Mouse (Mus musculus) left cerebral cortex, postnatal 36 days (tissue): Measurements from ENCODE around the gene Esrrg. TPM values are rescaled to one million over a fixed set of nuclear protein-coding genes. Genes with fewer than 3 reads are reported as not detected.

ENCODE experiments used
- DNase-seq, 2 experiments: peaks; one replicate each; pipeline ENCODE4 v3.0.0; 2021 to 2022; ENCODE audit warnings: low spot score in 2 of 2, mixed read lengths in 1 of 2
- intact Hi-C: fragments of 180-260 bp; cut with DNase I; formaldehyde crosslinking; loops from one replicate; pipeline ENCODE4 v1.15.1; 2025
- total RNA-seq, 2 experiments: library from RNA; stranded (reverse); gene quantifications; 2 replicates each; pipeline ENCODE4 v1.2.3; 2021

The Esrrg gene
- total RNA-seq, 2 experiments from 2014 or later = 29.8 to 30.6 TPM

DNA sequence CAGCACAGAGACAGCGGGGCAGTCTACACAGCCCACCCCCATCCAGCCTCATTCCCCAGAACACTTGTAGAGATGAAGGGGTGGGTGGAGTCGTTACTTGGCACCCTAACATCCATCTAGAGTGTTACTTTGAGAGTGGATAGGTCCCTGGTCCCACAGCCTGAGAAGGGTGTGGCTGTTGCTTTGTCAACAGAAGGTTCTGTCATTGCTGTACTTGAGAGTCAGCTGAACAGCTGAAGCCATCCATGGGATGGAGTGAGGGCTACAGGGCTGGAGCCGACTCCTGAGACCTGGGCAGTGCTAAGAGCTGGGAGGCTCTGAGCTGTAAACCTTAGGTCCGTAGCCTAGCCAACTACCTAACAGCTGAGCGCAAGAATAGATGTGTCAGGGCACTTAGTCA lies 352.9 kb downstream of the Esrrg start:
- intact Hi-C loops = no loop called here

GRCm38 (mm10) chr1:187964829-187965760 lies 356.5 kb downstream of the Esrrg start:
- no peak for DNase-seq
- intact Hi-C loops = no loop called here

More for the DNA sequence above, 352.9 kb downstream of the Esrrg start:
- DNase-seq = no peak

GRCm38 (mm10) chr1:187965921-187966320 lies 357.3 kb downstream of the Esrrg start:
- intact Hi-C loops = no loop called here
- no peak for DNase-seq

DNA sequence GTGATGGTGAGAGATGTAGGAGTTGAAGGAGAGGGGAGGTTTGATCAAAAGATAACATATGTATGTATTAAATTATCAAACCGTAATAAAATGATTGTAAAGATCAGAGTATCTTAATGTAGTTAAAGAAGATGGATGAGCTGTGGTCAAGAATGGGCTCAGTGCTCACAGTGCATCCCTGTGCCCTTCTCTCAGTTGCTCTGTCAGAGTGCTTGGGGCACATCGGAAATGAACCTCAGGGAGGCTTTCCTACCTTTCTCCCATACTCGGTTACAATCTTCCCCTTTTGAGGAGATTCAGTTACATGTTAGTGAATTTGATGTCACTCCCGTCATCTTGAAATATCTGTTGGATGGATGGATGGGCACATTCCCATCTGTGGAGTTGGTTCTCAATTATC lies 359.8 kb downstream of the Esrrg start:
- intact Hi-C loops = no loop called here
- no peak for DNase-seq

- intact Hi-C loops = no loop called here
- no peak for DNase-seq
These were observed 360.9 kb downstream of the Esrrg start for GRCm38 (mm10) chr1:187969491-187969890.

DNA sequence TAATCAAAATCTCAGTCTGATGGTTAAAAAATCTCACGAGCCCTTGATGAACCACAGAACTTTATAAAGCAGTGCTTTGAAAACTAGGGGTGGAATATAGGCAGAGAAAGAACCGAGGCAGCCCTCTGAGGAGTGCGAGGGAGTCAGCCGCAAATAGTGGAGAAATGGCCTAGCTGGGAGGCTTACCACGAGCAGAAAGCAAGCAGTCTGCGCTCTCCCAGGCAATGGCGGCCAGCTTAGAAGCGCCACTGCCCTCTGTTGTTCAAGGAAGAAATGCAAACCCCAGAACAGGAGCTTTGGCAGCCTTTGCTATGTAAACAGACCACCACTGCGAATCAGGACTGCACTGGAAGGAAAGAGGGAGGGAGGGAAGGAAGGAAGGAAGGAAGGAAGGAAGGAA lies 365.8 kb downstream of the Esrrg start:
- DNase-seq = peak; percentile 41 to 42
- intact Hi-C loops = loop anchor here (2.0 kb wide), 1 partner anchor 526 kb away; no protein-coding TSS in a partner anchor

DNA sequence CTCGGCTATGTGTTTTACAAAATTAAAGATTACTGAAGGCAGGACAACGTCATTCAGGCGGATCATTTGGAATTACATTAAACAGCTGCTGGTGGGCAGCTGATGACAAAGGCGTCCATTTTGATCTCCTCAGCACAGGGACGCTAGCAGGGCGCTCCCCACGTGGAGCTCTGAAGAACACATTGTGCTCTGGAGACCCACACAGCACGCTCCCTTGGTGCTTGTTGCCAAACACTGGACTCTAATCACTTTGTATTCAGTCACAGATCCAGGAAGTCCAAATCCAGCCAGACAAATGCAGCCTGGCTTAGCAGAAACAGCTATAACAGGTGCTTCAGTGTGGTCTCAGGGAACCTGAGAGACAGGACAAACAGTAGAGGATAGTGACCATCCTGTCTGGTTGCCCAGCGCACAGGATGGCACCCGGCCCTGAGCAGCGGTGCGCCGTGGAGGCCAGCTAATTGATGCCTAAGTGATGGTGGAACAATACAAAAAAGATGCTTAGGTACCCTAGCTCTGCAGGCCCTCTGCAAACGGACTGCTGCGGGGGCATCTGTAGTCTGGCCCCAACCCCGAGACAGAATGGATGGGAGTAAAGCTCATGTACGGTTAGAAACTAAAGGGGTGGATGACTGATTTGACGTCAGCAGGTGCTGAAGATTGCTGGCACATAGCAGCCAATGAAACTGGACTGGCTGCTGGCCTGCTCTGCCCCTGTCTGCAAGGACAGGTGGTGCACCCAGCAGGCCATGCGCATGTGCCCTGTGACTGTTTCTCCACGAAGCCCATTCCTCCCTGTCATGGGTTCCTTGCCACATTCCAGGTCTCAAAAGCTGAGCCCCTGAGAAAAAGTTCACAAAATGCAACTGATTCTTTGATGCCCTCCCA lies 367.1 kb downstream of the Esrrg start:
- no peak for DNase-seq
- intact Hi-C loops = loop anchor here (2.0 kb wide), 1 partner anchor 527 kb away; no protein-coding TSS in a partner anchor

DNA sequence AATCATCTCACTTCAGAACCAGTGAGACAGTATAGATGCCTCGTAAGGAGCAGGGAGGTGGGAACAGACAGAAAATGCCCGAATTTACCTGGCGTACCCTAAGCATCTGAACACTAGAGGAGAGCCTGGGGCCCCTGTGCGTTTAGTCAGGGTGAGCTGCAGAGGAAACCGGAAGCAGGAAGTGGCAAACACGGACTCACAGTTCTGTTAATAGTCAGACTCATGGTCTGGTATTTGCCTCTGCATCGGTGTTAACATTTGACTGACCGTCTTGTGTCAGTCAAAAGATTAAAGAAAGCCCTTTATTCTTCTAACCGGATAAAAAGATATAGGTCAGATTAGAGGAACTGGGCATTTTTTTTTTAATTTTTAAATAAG lies 367.8 kb downstream of the Esrrg start:
- intact Hi-C loops = no loop called here
- no peak for DNase-seq

- DNase-seq = no peak
- intact Hi-C loops = loop anchor here (5.0 kb wide), 1 partner anchor 651 kb away; no protein-coding TSS in a partner anchor
These were observed 372.4 kb downstream of the Esrrg start for GRCm38 (mm10) chr1:187981028-187981427.

DNA sequence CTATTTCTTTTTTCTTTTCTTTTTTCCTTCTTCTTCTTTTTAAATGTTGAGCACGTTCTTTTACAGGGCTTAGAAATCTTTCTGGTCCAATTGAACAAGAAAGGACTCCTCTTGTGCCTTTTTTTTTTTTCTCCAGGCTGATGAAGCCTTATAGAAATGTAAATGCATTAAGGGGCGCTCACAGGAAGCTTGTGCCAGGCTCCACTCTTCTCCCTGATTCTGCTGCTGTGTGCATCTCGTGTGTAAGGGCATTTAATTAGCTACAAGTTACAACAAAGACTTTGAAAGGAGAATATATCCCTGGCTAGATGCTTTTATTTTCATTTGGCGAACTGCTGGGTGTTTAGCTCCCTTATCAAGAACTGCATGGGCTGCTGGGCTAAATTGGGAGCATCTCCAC lies 374.6 kb downstream of the Esrrg start:
- no peak for DNase-seq
- intact Hi-C loops = loop anchor here (5.0 kb wide), 1 partner anchor 649 kb away; no protein-coding TSS in a partner anchor

GRCm38 (mm10) chr1:187990161-187990560 lies 381.6 kb downstream of the Esrrg start:
- no peak for DNase-seq
- intact Hi-C loops = no loop called here

DNA sequence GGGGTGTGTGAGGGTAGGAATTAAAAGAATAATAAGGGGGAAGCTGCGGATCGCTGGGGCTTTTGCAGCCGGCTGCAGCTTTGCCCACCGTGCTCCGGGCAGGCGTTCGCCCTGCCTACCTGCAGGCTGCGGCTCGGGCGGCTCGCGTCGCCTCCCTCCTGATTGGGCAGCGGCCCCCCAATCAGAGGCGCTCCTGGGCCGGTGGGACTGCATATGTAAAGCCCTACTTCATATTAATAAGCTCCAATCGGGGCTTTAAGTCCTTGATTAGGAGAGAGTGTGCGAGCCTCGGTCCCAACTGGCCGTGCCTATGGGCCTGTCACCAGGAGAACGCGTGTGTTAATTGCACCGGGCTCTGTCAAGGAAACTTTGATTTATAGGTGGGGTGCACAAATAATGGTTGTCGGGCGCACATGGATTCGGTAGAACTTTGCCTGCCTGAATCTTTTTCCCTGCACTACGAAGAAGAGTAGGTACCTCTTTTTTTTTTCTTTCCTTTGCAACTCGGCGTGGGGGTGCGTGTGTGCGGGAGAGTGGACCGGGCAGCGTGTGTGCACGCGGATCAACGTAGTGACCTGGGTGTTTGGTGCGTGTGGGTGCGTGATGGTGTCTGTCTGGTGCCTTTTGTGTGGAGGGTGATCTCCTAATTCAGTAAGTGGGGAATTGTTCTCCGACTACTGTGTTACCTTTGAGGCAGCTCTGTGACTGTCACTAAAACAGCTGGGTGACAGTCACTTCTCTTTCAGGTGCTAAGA lies 389.2 kb downstream of the Esrrg start:
- intact Hi-C loops = no loop called here
- DNase-seq = peak; percentile 42 to 58

DNA sequence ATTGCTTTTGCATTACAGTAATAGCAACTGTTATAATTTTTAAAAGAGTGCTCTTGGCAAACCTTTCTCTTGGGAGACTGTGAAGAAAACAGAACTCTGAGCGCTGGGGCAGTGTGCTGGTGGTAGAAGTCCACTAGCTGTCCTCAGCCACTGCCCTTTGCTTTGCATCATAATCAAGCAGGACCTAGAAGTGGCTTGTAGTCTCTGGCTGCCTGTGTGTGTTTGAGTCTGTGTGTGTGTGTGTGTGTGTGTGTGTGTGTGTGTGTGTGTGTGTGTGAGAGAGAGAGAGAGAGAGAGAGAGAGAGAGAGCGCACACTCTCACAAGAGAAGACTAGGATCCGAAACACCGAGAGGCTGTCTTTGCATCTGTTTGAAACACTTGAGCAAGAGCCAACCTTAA lies 390.5 kb downstream of the Esrrg start:
- no peak for DNase-seq
- intact Hi-C loops = no loop called here

- no peak for DNase-seq
- intact Hi-C loops = no loop called here
These were observed 391.6 kb downstream of the Esrrg start for GRCm38 (mm10) chr1:188000189-188000588.

DNA sequence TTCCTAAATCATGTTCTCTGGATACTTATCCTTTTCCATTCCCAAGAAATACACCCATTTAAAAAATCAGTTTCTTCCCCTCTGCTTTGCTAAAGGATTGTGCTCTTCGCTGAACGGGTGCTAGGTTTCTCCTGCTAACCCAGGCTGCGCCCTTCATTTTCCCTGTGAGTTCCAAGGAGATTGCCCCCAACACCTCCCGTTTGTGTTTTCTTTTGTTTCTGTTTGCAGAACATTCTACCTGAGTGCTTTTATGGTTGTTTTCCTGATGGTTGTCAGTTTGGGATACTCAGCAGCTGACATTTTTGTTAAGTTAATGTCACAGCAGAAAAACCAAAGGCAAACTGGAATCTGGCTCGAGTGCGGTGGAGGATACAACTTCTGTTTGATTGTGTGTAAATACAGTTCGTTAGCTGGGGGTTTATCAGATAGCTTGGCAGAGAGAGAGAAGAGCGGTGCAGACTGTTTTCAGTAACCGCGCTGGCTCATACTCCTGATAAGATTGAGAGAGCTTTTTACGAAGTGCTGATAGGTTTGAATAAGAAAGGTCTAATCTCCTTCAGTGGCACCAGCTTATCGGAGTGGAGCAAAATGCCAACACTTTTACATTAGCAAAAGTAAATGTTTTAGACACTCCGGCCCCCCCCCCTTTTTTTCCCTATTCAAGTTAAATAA lies 398.4 kb downstream of the Esrrg start:
- intact Hi-C loops = no loop called here
- DNase-seq = no peak

- intact Hi-C loops = no loop called here
- DNase-seq = no peak
These were observed 399.9 kb downstream of the Esrrg start for GRCm38 (mm10) chr1:188008476-188008875.

GRCm38 (mm10) chr1:188009868-188010267 lies 401.3 kb downstream of the Esrrg start:
- intact Hi-C loops = no loop called here
- DNase-seq = no peak

- DNase-seq = no peak
- intact Hi-C loops = no loop called here
These were observed 402.3 kb downstream of the Esrrg start for GRCm38 (mm10) chr1:188010860-188011259.

DNA sequence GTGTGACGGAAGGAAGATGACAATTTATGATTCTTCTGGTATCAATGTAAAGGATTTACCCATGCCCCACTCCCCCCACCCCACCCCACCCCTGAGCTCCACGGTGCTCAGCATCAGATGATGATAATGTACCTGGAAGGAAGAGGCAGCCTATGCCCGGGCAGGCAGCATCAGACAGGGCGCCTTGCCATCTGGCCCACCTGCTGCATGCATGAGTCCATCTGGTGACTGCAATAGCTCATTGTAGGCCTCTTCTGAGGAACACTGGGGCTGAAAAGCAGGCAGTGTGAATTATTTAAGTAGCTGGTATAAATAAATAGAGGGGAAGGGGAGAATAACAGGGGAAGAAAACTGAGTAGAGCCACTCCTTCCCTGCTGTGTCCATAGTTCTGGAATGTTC lies 405.8 kb downstream of the Esrrg start:
- intact Hi-C loops = no loop called here
- no peak for DNase-seq
